In genomic region chr12:4738031-4738576, GRCm38 (mm10) we compare ENCODE assay signal across 23 mouse cellular contexts. TPM values are rescaled to one million over a fixed set of nuclear protein-coding genes. Genes with fewer than 3 reads are reported as not detected.
DNase-seq lines count a peak whose midpoint lies in the region; ATAC-seq lines count a peak whose summit lies in the region.
"Had no signal": no experiment of that assay in that cellular context is flagged by ENCODE, and none has a peak within 500 bp of the region (broad histone marks: within the 10 kb centered on the region; RNA-seq: fewer than 3 reads in every experiment).

Fam228a (minus strand) TSS chr12:4738430.

- WGBS in embryonic facial prominence, embryonic 11.5 days, result 85% methylated on average over 18 of the region's 18 CpGs
- WGBS in embryonic facial prominence, embryonic 10.5 days, result 89% methylated on average over 18 of the region's 18 CpGs
- 87% methylated on average over 18 of the region's 18 CpGs for WGBS in liver, embryonic 12.5 days (ENCODE audit: insufficient replicate concordance)
- WGBS in liver, embryonic 11.5 days, result 90% methylated on average over 18 of the region's 18 CpGs

- no peaks in the 10 kb centered on the region for H3K4me1 ChIP-seq in embryonic facial prominence, embryonic 11.5 days (ENCODE audit: control insufficient read depth, insufficient read depth, low read length)
- H3K4me1 ChIP-seq in embryonic facial prominence, embryonic 10.5 days, result no peaks in the 10 kb centered on the region
- no peaks in the 10 kb centered on the region for H3K4me1 ChIP-seq in liver, embryonic 12.5 days
- no peaks in the 10 kb centered on the region for H3K4me1 ChIP-seq in liver, embryonic 11.5 days (replicated peaks; ENCODE audit: control insufficient read depth, insufficient read depth, low read length)
- H3K4me1 ChIP-seq: forebrain, embryonic 15.5 days; heart, embryonic 15.5 days; hindbrain, embryonic 15.5 days had no signal

- DNase-seq in embryonic facial prominence, embryonic 11.5 days (ENCODE audit: low spot score), result no peak
- no peak for DNase-seq in embryonic facial prominence, embryonic 10.5 days (ENCODE audit: low spot score)
- no peak for DNase-seq in liver, embryonic 11.5 days (ENCODE audit: low spot score)
- DNase-seq in R1 (ENCODE audit: low read depth, low spot score), result peak; percentile 11
- DNase-seq in retina, postnatal 1 day, result peak; percentile 60
- no peak for DNase-seq in right cerebral cortex, postnatal 25 days
- no peak for DNase-seq in adrenal gland, postnatal 25 days
- DNase-seq: adrenal gland, postnatal 10 days; B cell, adult 2 months; cerebellum, adult 11-12 months; cerebellum, adult 9-10 months; cerebellum, postnatal 25 days; gastrocnemius, postnatal 10 days; heart, adult 2 months; heart, postnatal 14 days had no signal

- H3K4me2 ChIP-seq in embryonic facial prominence, embryonic 11.5 days (ENCODE audit: low read depth, low read length), result no peak within 1 kb of the TSS
- no peak within 1 kb of the TSS for H3K4me2 ChIP-seq in liver, embryonic 12.5 days
- H3K4me2 ChIP-seq in liver, embryonic 11.5 days, result no peak within 1 kb of the TSS
- H3K4me2 ChIP-seq: forebrain, embryonic 15.5 days; heart, embryonic 11.5 days; heart, embryonic 15.5 days; hindbrain, embryonic 15.5 days had no signal

- no peak within 1 kb of the TSS for H3K27ac ChIP-seq in embryonic facial prominence, embryonic 11.5 days (replicated peaks; ENCODE audit: low read depth, low read length)
- H3K27ac ChIP-seq in embryonic facial prominence, embryonic 10.5 days (replicated peaks), result no peak within 1 kb of the TSS
- H3K27ac ChIP-seq in liver, embryonic 12.5 days, result no peak within 1 kb of the TSS
- no peak within 1 kb of the TSS for H3K27ac ChIP-seq in liver, embryonic 11.5 days (ENCODE audit: low read depth, low read length)
- H3K27ac ChIP-seq: forebrain, embryonic 15.5 days; heart, adult 2 months; heart, embryonic 15.5 days; hindbrain, embryonic 15.5 days had no signal

- ATAC-seq in embryonic facial prominence, embryonic 11.5 days (replicated peaks; ENCODE audit: insufficient number of reproducible peaks, low FRiP score, low TSS enrichment, low read depth), result 0 out of 2 replicates have a peak, but pooled peaks have one; percentile 23
- ATAC-seq in liver, embryonic 12.5 days, result peak; percentile 15; the same call in 1 of the 2 replicates
- no peak for ATAC-seq in liver, embryonic 11.5 days (replicated peaks; ENCODE audit: low FRiP score)
- ATAC-seq: CD4-positive, CD25-positive, alpha-beta regulatory T cell, adult 4 months; forebrain, embryonic 15.5 days; Patski had no signal

- H3K27me3 ChIP-seq in embryonic facial prominence, embryonic 11.5 days (ENCODE audit: control insufficient read depth, insufficient read depth, low read length), result no peaks in the 10 kb centered on the region
- 0 out of 2 replicates have a peak, but pooled peaks cover 5% of the 10 kb centered on the region for H3K27me3 ChIP-seq in embryonic facial prominence, embryonic 10.5 days (replicated peaks; ENCODE audit: low read depth, poor library complexity, severe bottlenecking)
- peaks cover 11% of the 10 kb centered on the region; the same call in 1 of the 2 replicates for H3K27me3 ChIP-seq in liver, embryonic 12.5 days (replicated peaks)
- no peaks in the 10 kb centered on the region for H3K27me3 ChIP-seq in liver, embryonic 11.5 days (replicated peaks; ENCODE audit: control insufficient read depth, insufficient read depth, low read length)
- H3K27me3 ChIP-seq: forebrain, embryonic 15.5 days; heart, embryonic 15.5 days; hindbrain, embryonic 15.5 days had no signal

- no peak within 1 kb of the TSS for H3K4me3 ChIP-seq in embryonic facial prominence, embryonic 11.5 days (ENCODE audit: low read depth, low read length)
- H3K4me3 ChIP-seq in embryonic facial prominence, embryonic 10.5 days, result no peak within 1 kb of the TSS
- no peak within 1 kb of the TSS for H3K4me3 ChIP-seq in liver, embryonic 12.5 days
- H3K4me3 ChIP-seq in liver, embryonic 11.5 days (ENCODE audit: low read depth, low read length), result no peak within 1 kb of the TSS
- H3K4me3 ChIP-seq: forebrain, embryonic 15.5 days; heart, adult 2 months; heart, embryonic 15.5 days; hindbrain, embryonic 15.5 days had no signal

- no peak within 1 kb of the TSS for H3K9ac ChIP-seq in embryonic facial prominence, embryonic 11.5 days (replicated peaks; ENCODE audit: low read length)
- H3K9ac ChIP-seq in liver, embryonic 12.5 days, result no peak within 1 kb of the TSS
- H3K9ac ChIP-seq in liver, embryonic 11.5 days (ENCODE audit: low read depth, low read length), result no peak within 1 kb of the TSS
- H3K9ac ChIP-seq: forebrain, embryonic 15.5 days; heart, embryonic 15.5 days; hindbrain, embryonic 15.5 days had no signal

- no peaks in the 10 kb centered on the region for H3K36me3 ChIP-seq in embryonic facial prominence, embryonic 11.5 days (replicated peaks; ENCODE audit: control insufficient read depth, insufficient read depth, low read depth, low read length)
- H3K36me3 ChIP-seq in embryonic facial prominence, embryonic 10.5 days (replicated peaks), result no peaks in the 10 kb centered on the region
- no peaks in the 10 kb centered on the region for H3K36me3 ChIP-seq in liver, embryonic 12.5 days
- H3K36me3 ChIP-seq in liver, embryonic 11.5 days (ENCODE audit: control insufficient read depth, insufficient read depth, low read length), result no peaks in the 10 kb centered on the region
- H3K36me3 ChIP-seq: forebrain, embryonic 15.5 days; heart, embryonic 15.5 days; hindbrain, embryonic 15.5 days had no signal

- no peaks in the 10 kb centered on the region for H3K9me3 ChIP-seq in embryonic facial prominence, embryonic 11.5 days (replicated peaks; ENCODE audit: control insufficient read depth, low read length)
- H3K9me3 ChIP-seq in embryonic facial prominence, embryonic 10.5 days, result no peaks in the 10 kb centered on the region
- no peaks in the 10 kb centered on the region for H3K9me3 ChIP-seq in liver, embryonic 12.5 days (replicated peaks)
- H3K9me3 ChIP-seq in liver, embryonic 11.5 days (ENCODE audit: control insufficient read depth, low read length), result no peaks in the 10 kb centered on the region
- H3K9me3 ChIP-seq: forebrain, embryonic 15.5 days; heart, embryonic 15.5 days; hindbrain, embryonic 15.5 days had no signal

RNA-seq across cellular contexts. Expression of gene Fam228a, which starts in this region (rescaled TPM):
- polyA plus RNA-seq in embryonic facial prominence, embryonic 11.5 days (2014; fragmentation: Nextera tagmentation; extraction: Ambion mirVana), result 0.47 and 0.60 TPM in 2 replicates
- polyA plus RNA-seq in embryonic facial prominence, embryonic 10.5 days (2016; fragmentation: Nextera tagmentation; extraction: Ambion mirVana), result 0.33 and 0.45 TPM in 2 replicates
- 0.20 TPM in 1 of 2 replicates, not detected in the other for polyA plus RNA-seq in liver, embryonic 12.5 days (2016; fragmentation: Nextera tagmentation; extraction: Ambion mirVana)
- polyA plus RNA-seq in liver, embryonic 11.5 days (2014; fragmentation: Nextera tagmentation; extraction: Ambion mirVana), result 0.19 and 0.31 TPM in 2 replicates
- total RNA-seq in adrenal gland, postnatal 25 days (2021), result 0.38 and 0.49 TPM in 2 replicates
- total RNA-seq: heart, adult 2 months; hematopoietic stem cell, adult 5-6 weeks had no signal

Comparison
In these comparisons a context has a peak if more than half of its experiments do, and no peak if none do; other contexts are left out.
1. Peak in ATAC-seq in embryonic facial prominence, embryonic 11.5 days; RNA of the gene not detected or under 1 TPM.
2. Peak in ATAC-seq in liver, embryonic 12.5 days; RNA of the gene not detected or under 1 TPM.
3. DNase-seq: peak in R1 (single experiment) and retina, postnatal 1 day (single experiment); none in embryonic facial prominence, embryonic 11.5 days (single experiment), embryonic facial prominence, embryonic 10.5 days (single experiment), liver, embryonic 11.5 days (single experiment), right cerebral cortex, postnatal 25 days (single experiment) and adrenal gland, postnatal 25 days (single experiment).